Comparison of ENCODE assay signal across 8 mouse cellular contexts in the genomic region with DNA sequence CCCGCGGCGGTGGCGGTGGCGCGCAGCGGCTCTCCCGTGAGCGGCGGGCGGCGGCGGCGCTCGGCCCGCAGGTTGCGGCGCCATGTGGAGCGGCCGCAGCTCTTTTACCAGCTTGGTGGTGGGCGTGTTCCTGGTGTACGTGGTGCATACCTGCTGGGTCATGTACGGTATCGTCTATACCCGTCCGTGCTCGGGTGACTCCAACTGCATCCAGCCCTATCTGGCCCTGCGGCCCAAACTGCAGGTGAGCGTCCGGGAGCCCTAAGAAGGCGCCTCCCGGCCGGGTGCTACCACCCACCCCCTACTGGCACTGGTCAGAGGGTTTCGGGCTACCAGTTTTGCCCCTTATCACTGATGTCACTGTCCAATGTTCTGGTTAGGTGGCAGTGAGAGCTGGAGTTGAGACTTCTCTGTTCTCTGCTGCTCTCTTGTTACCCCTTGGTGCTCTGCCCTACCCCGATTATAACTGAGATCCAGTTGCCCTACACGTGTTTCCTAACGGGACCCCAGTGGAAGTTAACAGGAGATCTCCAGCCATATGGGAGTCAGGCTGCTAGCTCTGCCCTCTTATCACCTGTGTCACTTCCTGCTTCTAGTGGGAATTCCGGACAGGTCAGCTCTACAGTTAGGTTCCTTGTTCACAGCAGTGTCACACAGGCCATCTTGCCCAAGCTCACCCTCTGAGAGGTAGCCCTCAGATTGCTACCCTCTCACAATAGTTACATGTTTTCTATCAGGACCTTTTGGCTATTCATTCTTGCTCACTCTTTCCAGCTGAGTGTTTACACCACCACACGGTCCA. TPM values are rescaled to one million over a fixed set of nuclear protein-coding genes. Genes with fewer than 3 reads are reported as not detected.
A peak's percentile ranks its signal among the peaks of the same experiment; 100 is the strongest.
DNase-seq lines count a peak whose midpoint lies in the region; ATAC-seq and TF ChIP-seq lines count a peak whose summit lies in the region.

No protein-coding gene starts in this region.

- peak; percentile 63 for ATAC-seq in forebrain, postnatal 0 days
- ATAC-seq in liver, postnatal 0 days = peak; percentile 73
- ATAC-seq in stomach, embryonic 16.5 days (ENCODE audit: insufficient read depth, low FRiP score) = peak; percentile 74

- peak overlapping the region; percentile 26 for H3K27ac ChIP-seq in liver, adult 2 months (replicated peaks; ENCODE audit: insufficient read depth, low read depth, low read length)
- H3K27ac ChIP-seq in brown adipose tissue, adult 24 weeks (replicated peaks; ENCODE audit: low read depth, low read length) = 0 out of 2 replicates have a peak overlapping the region, but pooled peaks have one; percentile 21
- H3K27ac ChIP-seq in forebrain, postnatal 0 days (ENCODE audit: low read depth, low read length) = peak overlapping the region; percentile 77
- peak overlapping the region; percentile 74 for H3K27ac ChIP-seq in liver, postnatal 0 days (ENCODE audit: low read depth)
- peak overlapping the region; percentile 45; the same call in 1 of the 2 replicates for H3K27ac ChIP-seq in stomach, embryonic 16.5 days (ENCODE audit: low read length)

- H3K79me2 ChIP-seq in liver, adult 2 months (ENCODE audit: control insufficient read depth, insufficient read depth, low read length) = peaks cover 7% of the 10 kb centered on the region; the same call in 1 of the 2 replicates

- peak overlapping the region; percentile 82 for H3K9ac ChIP-seq in liver, adult 2 months (ENCODE audit: low read depth, low read length)
- peak overlapping the region; percentile 85 for H3K9ac ChIP-seq in forebrain, postnatal 0 days
- peak overlapping the region; percentile 77 for H3K9ac ChIP-seq in liver, postnatal 0 days (replicated peaks)
- H3K9ac ChIP-seq in stomach, embryonic 16.5 days (ENCODE audit: low read length) = peak overlapping the region; percentile 94

- no peak for TF ChIP-seq EP300 in liver, postnatal 0 days (IDR thresholded peaks at IDR 0.05; ENCODE audit: low read depth)

- peaks cover 31% of the 10 kb centered on the region for H3K36me3 ChIP-seq in liver, adult 2 months (ENCODE audit: control insufficient read depth, insufficient read depth, low read length)
- peaks cover 29% of the 10 kb centered on the region for H3K36me3 ChIP-seq in forebrain, postnatal 0 days (ENCODE audit: insufficient read depth)
- H3K36me3 ChIP-seq in liver, postnatal 0 days (replicated peaks; ENCODE audit: insufficient read depth, low read length) = peaks cover 24% of the 10 kb centered on the region
- peaks cover 12% of the 10 kb centered on the region; the same call in 1 of the 2 replicates for H3K36me3 ChIP-seq in stomach, embryonic 16.5 days (ENCODE audit: control insufficient read depth, insufficient read depth, low read length)

- H3K9me3 ChIP-seq in forebrain, postnatal 0 days (ENCODE audit: low read length) = no peaks in the 10 kb centered on the region
- H3K9me3 ChIP-seq in liver, postnatal 0 days (ENCODE audit: low read length) = no peaks in the 10 kb centered on the region
- no peaks in the 10 kb centered on the region for H3K9me3 ChIP-seq in stomach, embryonic 16.5 days (replicated peaks; ENCODE audit: control insufficient read depth, low read length)

- TF ChIP-seq CTCF in liver, adult 2 months (IDR thresholded peaks at IDR 0.05; ENCODE audit: low read depth, low read length) = no peak
- peak; percentile 12; the same call in 1 of the 2 replicates for TF ChIP-seq CTCF in forebrain, postnatal 0 days (IDR thresholded peaks at IDR 0.05; ENCODE audit: low read depth)
- TF ChIP-seq CTCF in liver, postnatal 0 days (IDR thresholded peaks at IDR 0.05; ENCODE audit: low read depth) = no peak

- DNase-seq in liver, adult 2 months (ENCODE audit: extremely low read depth, low read depth, low spot score) = peak; percentile 29
- DNase-seq in liver = no peak
- DNase-seq in forebrain, postnatal 0 days = no peak
- no peak for DNase-seq in liver, postnatal 0 days
- no peak for DNase-seq in urinary bladder, postnatal 25 days (ENCODE audit: low spot score)
- DNase-seq in left cerebral cortex, adult 11 months (ENCODE audit: low spot score) = no peak

- peaks cover 8% of the 10 kb centered on the region for H3K4me1 ChIP-seq in liver, adult 2 months (ENCODE audit: control insufficient read depth, insufficient read depth, low read length)
- peaks cover 8% of the 10 kb centered on the region for H3K4me1 ChIP-seq in brown adipose tissue, adult 24 weeks (ENCODE audit: control insufficient read depth, insufficient read depth, insufficient read length, low read length)
- H3K4me1 ChIP-seq in forebrain, postnatal 0 days (ENCODE audit: insufficient read depth) = peaks cover 14% of the 10 kb centered on the region
- peaks cover 19% of the 10 kb centered on the region for H3K4me1 ChIP-seq in liver, postnatal 0 days (ENCODE audit: insufficient read depth)
- H3K4me1 ChIP-seq in stomach, embryonic 16.5 days (ENCODE audit: control insufficient read depth, insufficient read depth, low read length) = peaks cover 10% of the 10 kb centered on the region

- WGBS in liver, adult 2 months = under 1% methylated on average over 35 of the region's 39 CpGs
- WGBS in forebrain, postnatal 0 days = 4% methylated on average over 37 of the region's 39 CpGs
- WGBS in liver, postnatal 0 days (ENCODE audit: insufficient replicate concordance) = 2% methylated on average over 32 of the region's 39 CpGs
- 2% methylated on average over 39 of the region's 39 CpGs for WGBS in stomach, embryonic 16.5 days

- H3K27me3 ChIP-seq in liver, adult 2 months (ENCODE audit: control insufficient read depth, insufficient read depth, low read length) = no peaks in the 10 kb centered on the region
- H3K27me3 ChIP-seq in forebrain, postnatal 0 days (ENCODE audit: insufficient read depth, low read length) = no peaks in the 10 kb centered on the region
- no peaks in the 10 kb centered on the region for H3K27me3 ChIP-seq in liver, postnatal 0 days (ENCODE audit: insufficient read depth, low read length)
- no peaks in the 10 kb centered on the region for H3K27me3 ChIP-seq in stomach, embryonic 16.5 days (ENCODE audit: control insufficient read depth, insufficient read depth, low read length)

- H3K4me3 ChIP-seq in liver, adult 2 months (ENCODE audit: insufficient read depth, low read depth, low read length) = peak overlapping the region; percentile 93
- peak overlapping the region; percentile 99 for H3K4me3 ChIP-seq in brown adipose tissue, adult 24 weeks (ENCODE audit: insufficient read depth, low read depth, low read length)
- peak overlapping the region; percentile 87 for H3K4me3 ChIP-seq in forebrain, postnatal 0 days (ENCODE audit: low read depth, low read length)
- H3K4me3 ChIP-seq in liver, postnatal 0 days (ENCODE audit: low read depth, low read length) = peak overlapping the region; percentile 63
- peak overlapping the region; percentile 88 for H3K4me3 ChIP-seq in stomach, embryonic 16.5 days (replicated peaks; ENCODE audit: low read length)

- peak overlapping the region; percentile 94 for H3K4me2 ChIP-seq in forebrain, postnatal 0 days (ENCODE audit: low read depth)
- peak overlapping the region; percentile 81 for H3K4me2 ChIP-seq in liver, postnatal 0 days (ENCODE audit: low read depth, low read length)
- peak overlapping the region; percentile 85 for H3K4me2 ChIP-seq in stomach, embryonic 16.5 days (ENCODE audit: low read depth, low read length)

- TF ChIP-seq POLR2A in liver, adult 2 months (IDR thresholded peaks at IDR 0.05; ENCODE audit: extremely low read depth, insufficient read depth, low read length) = no peak

RNA-seq across cellular contexts. Expression of gene Clptm1l, which starts 0.6 kb away (rescaled TPM):
- total RNA-seq in liver, adult 2 months (2014; rRNA removed) = 95.1 and 108 TPM in 2 replicates
- polyA plus RNA-seq in liver, adult 2 months (2012; rRNA removed) = 116 and 138 TPM in 2 replicates
- 79.5 and 95.2 TPM in 2 replicates for polyA plus RNA-seq in brown adipose tissue, adult 24 weeks (2012; ENCODE audit: insufficient read depth, insufficient read length, missing spikeins)
- 127 and 132 TPM in 2 replicates for total RNA-seq in forebrain, postnatal 0 days (2014; rRNA removed)
- polyA plus RNA-seq in forebrain, postnatal 0 days (2015; fragmentation: Nextera tagmentation; extraction: Ambion mirVana) = 107 and 131 TPM in 2 replicates
- polyA plus RNA-seq in liver, postnatal 0 days (2015; fragmentation: Nextera tagmentation; extraction: Ambion mirVana) = 49.2 and 54.3 TPM in 2 replicates
- 117 TPM in 2 replicates for polyA plus RNA-seq in stomach, embryonic 16.5 days (2015; fragmentation: Nextera tagmentation; extraction: Ambion mirVana)

RNA-seq across cellular contexts. Expression of gene Tert, which starts 22.4 kb away (rescaled TPM):
- 7.0 and 8.5 TPM in 2 replicates for total RNA-seq in liver, adult 2 months (2014; rRNA removed)
- 13.1 and 16.5 TPM in 2 replicates for polyA plus RNA-seq in liver, adult 2 months (2012; rRNA removed)
- polyA plus RNA-seq in brown adipose tissue, adult 24 weeks (2012; ENCODE audit: insufficient read depth, insufficient read length, missing spikeins) = not detected in 2 replicates
- 6.5 and 8.9 TPM in 2 replicates for total RNA-seq in forebrain, postnatal 0 days (2014; rRNA removed)
- 0.86 and 2.4 TPM in 2 replicates for polyA plus RNA-seq in forebrain, postnatal 0 days (2015; fragmentation: Nextera tagmentation; extraction: Ambion mirVana)
- polyA plus RNA-seq in liver, postnatal 0 days (2015; fragmentation: Nextera tagmentation; extraction: Ambion mirVana) = 0.21 and 0.29 TPM in 2 replicates
- polyA plus RNA-seq in stomach, embryonic 16.5 days (2015; fragmentation: Nextera tagmentation; extraction: Ambion mirVana) = 3.2 and 5.0 TPM in 2 replicates

Comparison
In these comparisons a context has a peak if more than half of its experiments do, and no peak if none do; other contexts are left out.
1. H3K27ac ChIP-seq: peak in every context shown above with its lines; median percentile 77 in forebrain, postnatal 0 days; 74 in liver, postnatal 0 days; 45 in stomach, embryonic 16.5 days; 26 in liver, adult 2 months; 21 in brown adipose tissue, adult 24 weeks.